Mouse (Mus musculus) mesoderm, embryonic 11.5 days (tissue): ENCODE measurements around the gene AC170998.1.
"Not testable (repeated sequence)": the region's sequence is repeated elsewhere in the genome, so short reads cannot be mapped to it uniquely, and the experiment has no call there.

Experiments used
- DNase-seq: peaks from one replicate; pipeline ENCODE4 v3.0.0-alpha.2; 2012; ENCODE audit warnings: low read depth, low spot score

The AC170998.1 gene

GRCm38 (mm10) chr17:28756447-28756846 lies 30.6 kb downstream of the AC170998.1 start:
- DNase-seq: no peak

DNA sequence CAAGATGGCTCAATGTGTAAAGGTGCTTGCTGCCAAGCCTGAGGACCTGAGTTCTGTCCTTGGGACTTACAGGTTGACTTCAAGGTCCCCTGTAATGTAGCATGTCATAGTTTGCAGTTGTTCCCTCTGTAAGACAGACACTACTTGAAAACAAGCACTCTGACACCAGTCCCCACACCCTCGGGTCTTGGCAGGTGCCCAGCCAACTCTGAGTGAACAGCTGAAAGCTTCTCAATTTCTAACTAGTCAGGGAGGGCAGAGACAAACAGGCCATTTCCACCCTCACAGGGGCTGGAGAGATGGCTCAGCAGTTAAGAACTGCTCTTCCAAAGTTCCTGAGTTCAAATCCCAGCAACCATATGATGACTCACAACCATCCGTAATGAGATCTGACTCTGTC lies 31.6 kb downstream of the AC170998.1 start:
- no peak for DNase-seq

GRCm38 (mm10) chr17:28760736-28761312 lies 34.9 kb downstream of the AC170998.1 start:
- no peak for DNase-seq

DNA sequence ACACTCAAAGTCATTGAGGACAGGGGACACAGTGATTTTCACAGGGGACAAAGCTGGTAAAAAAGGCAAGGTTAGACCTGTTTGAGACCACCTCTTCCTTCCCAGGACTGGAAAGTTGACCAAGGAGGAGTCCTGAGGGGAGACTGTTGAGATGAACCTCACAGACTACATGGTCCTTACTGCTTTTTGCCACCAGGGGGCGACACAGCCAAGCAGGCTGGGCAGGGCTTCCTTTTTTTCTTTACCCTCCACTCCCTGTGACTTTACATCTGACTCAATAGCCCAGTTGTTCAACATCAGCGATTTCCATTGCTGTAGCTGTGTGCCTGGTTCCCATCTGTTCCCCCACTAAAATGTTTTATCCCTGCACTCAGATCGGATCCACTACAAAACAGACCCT lies 36.0 kb downstream of the AC170998.1 start:
- peak; percentile 79 for DNase-seq

DNA sequence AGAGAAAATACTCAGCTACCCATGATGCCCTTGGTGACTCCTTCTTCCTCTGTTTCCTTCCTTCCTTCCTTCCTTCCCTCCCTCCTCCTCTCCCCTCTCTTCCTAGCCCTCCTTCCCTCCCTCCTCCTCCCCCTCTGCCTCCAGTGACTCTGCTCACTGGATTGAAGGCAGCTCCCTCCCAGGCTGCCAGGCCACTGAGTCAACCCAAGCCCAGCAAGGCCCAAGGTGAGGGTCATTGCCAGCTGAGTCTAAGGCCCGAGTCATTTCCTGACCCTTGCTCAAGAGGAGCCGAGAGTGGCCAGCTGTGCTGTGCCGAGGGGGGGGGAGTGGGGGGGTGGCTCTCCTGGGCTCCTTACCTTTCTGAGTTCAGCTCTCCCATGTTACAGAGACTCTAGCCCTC lies 40.3 kb downstream of the AC170998.1 start:
- DNase-seq: no peak

DNA sequence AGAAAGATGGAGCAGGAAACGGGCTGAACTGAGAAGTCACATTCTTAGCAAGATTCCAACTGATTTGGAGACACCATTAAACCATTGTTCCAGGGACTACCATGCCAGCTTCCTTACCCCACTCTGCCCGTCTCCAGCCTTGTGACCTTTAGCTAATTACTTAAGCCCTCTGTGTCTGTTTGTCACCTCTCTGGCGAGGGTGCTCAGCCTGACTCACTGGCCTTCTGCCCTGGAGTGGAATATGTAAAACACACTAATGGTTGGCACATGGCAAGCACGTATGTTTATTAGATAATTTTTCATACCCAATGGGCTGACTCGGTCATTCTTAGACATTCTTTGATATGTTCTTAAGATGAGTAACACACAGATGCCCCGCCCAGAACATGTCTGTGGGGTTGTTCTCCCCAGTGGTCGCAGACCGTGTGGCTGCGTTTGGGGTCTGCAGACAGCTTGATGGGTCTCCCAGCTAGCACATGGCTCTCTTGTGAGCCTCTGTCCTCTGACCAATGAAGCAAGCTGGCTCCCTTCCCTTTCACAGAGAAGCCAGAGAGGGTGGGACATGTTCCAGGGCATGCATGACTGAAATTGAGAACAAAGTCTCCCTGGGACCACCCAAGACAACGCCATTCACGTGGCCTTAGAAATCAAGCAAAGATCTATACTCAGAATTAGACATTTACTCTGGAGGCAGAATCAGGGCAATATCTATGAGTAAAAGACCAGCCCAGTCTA lies 41.1 kb downstream of the AC170998.1 start:
- no peak for DNase-seq

- DNase-seq: peak; percentile 31
Measured at GRCm38 (mm10) chr17:28769121-28769874, 43.4 kb downstream of the AC170998.1 start, which contains the start of gene Mapk13. Gene Mapk13, plus strand, starts transcription at chr17:28769297.

GRCm38 (mm10) chr17:28769875-28770421 lies 44.1 kb downstream of the AC170998.1 start:
- peak; percentile 23 for DNase-seq

DNA sequence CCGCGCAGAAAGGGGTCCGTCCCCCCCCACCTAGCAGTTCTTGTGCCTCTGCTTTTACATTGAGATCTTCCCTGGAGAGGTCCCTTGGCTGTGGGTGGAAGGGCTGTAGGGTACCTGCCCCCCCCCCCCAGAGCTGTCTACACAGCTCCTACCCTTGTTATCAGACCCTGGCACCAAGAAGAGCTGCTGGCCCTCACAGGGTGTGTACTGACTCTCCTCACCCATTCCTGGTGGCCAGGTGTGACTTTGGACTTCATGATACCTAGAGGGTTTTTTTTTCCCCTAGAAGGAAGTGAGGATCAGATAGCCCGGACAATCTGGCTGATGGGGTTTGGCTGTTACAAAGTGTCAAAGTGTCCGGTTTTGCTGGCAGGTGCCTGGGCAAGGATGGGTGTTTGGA lies 45.4 kb downstream of the AC170998.1 start:
- no peak for DNase-seq

- not testable (repeated sequence) for DNase-seq
Measured at GRCm38 (mm10) chr17:28774303-28774702, 48.4 kb downstream of the AC170998.1 start.

- DNase-seq: no peak
Measured at GRCm38 (mm10) chr17:28775161-28775560, 49.3 kb downstream of the AC170998.1 start.
